Mouse (Mus musculus): ENCODE results near the gene Cnksr1. TPM values are rescaled to one million over a fixed set of nuclear protein-coding genes. Genes with fewer than 3 reads are reported as not detected.

The Cnksr1 gene
- polyA plus RNA-seq, 1 experiment from 2014 or later: 3.9 TPM

GRCm38 (mm10) chr4:134251241-134252130, 13.3 kb upstream of the Cnksr1 start:
- H3K4me3 ChIP-seq: peak overlapping the region; percentile 54
- WGBS: under 1% methylated on average over 91 of the region's 91 CpGs
- peak overlapping the region; percentile 74 for H3K9ac ChIP-seq
- H3K4me2 ChIP-seq: peak overlapping the region; percentile 95
- peaks cover 100% of the 10 kb centered on the region for H3K27me3 ChIP-seq
- H3K36me3 ChIP-seq: no peaks in the 10 kb centered on the region
- H3K9me3 ChIP-seq: no peaks in the 10 kb centered on the region
- peaks cover 62% of the 10 kb centered on the region for H3K4me1 ChIP-seq
- ATAC-seq (ENCODE audit: insufficient number of reproducible peaks, insufficient read depth, low FRiP score, low TSS enrichment, low read depth): no peak
- no peak overlapping the region for H3K27ac ChIP-seq

- Histone ChIP-seq H3K4me3 (peak overlapping the region; percentile 54), H3K4me1 (peaks cover 59% of the 10 kb centered on the region)
Measured at GRCm38 (mm10) chr4:134250930-134251240, 12.7 kb upstream of the Cnksr1 start.

GRCm38 (mm10) chr4:134250116-134250929, 12.1 kb upstream of the Cnksr1 start:
- Histone ChIP-seq H3K4me1 (peaks cover 60% of the 10 kb centered on the region), H3K9me3 (no peaks in the 10 kb centered on the region), H3K27me3 (peaks cover 93% of the 10 kb centered on the region), H3K9ac (peak overlapping the region; percentile 58), H3K27ac (0 out of 2 replicates have a peak overlapping the region, but pooled peaks have one; percentile 11), H3K36me3 (no peaks in the 10 kb centered on the region), H3K4me2 (peak overlapping the region; percentile 95), H3K4me3 (peak overlapping the region; percentile 54)
- 5% methylated on average over 27 of the region's 27 CpGs for WGBS
- no peak for ATAC-seq (ENCODE audit: insufficient number of reproducible peaks, insufficient read depth, low FRiP score, low TSS enrichment, low read depth)

More at GRCm38 (mm10) chr4:134250930-134251240, 12.7 kb upstream of the Cnksr1 start:
- 10% methylated on average over 10 of the region's 10 CpGs for WGBS
- peaks cover 98% of the 10 kb centered on the region for H3K27me3 ChIP-seq
- H3K27ac ChIP-seq: no peak overlapping the region
- no peaks in the 10 kb centered on the region for H3K9me3 ChIP-seq
- no peak for ATAC-seq (ENCODE audit: insufficient number of reproducible peaks, insufficient read depth, low FRiP score, low TSS enrichment, low read depth)
- H3K4me2 ChIP-seq: peak overlapping the region; percentile 95
- peak overlapping the region; percentile 74 for H3K9ac ChIP-seq
- no peaks in the 10 kb centered on the region for H3K36me3 ChIP-seq

GRCm38 (mm10) chr4:134249651-134250050, 11.5 kb upstream of the Cnksr1 start:
- H3K27ac ChIP-seq: no peak overlapping the region
- peak overlapping the region; percentile 58 for H3K9ac ChIP-seq
- H3K4me3 ChIP-seq: peak overlapping the region; percentile 54
- no peaks in the 10 kb centered on the region for H3K9me3 ChIP-seq
- WGBS: under 1% methylated on average over 30 of the region's 30 CpGs
- no peaks in the 10 kb centered on the region for H3K36me3 ChIP-seq
- ATAC-seq (ENCODE audit: insufficient number of reproducible peaks, insufficient read depth, low FRiP score, low TSS enrichment, low read depth): no peak
- H3K4me2 ChIP-seq: peak overlapping the region; percentile 95
- H3K4me1 ChIP-seq: peaks cover 63% of the 10 kb centered on the region
- H3K27me3 ChIP-seq: peaks cover 86% of the 10 kb centered on the region

GRCm38 (mm10) chr4:134246719-134247258, 8.6 kb upstream of the Cnksr1 start, which contains the start of gene Gm30191:
TSS of gene Gm30191 (plus strand) at chr4:134246935.
- Histone ChIP-seq H3K9me3 (no peaks in the 10 kb centered on the region), H3K27ac (no peak within 1 kb of the TSS; the same call in 1 of the 2 replicates), H3K27me3 (peaks cover 57% of the 10 kb centered on the region), H3K4me1 (peaks cover 47% of the 10 kb centered on the region), H3K4me3 (peak within 1 kb of the TSS; percentile 77), H3K4me2 (peak within 1 kb of the TSS; percentile 90), H3K9ac (peak within 1 kb of the TSS; percentile 61), H3K36me3 (peaks cover 6% of the 10 kb centered on the region; the same call in 1 of the 2 replicates)
- ATAC-seq (ENCODE audit: insufficient number of reproducible peaks, insufficient read depth, low FRiP score, low TSS enrichment, low read depth): no peak
- 69% methylated on average over 7 of the region's 7 CpGs for WGBS

GRCm38 (mm10) chr4:134246256-134246655, 8.1 kb upstream of the Cnksr1 start:
- H3K36me3 ChIP-seq: peaks cover 6% of the 10 kb centered on the region; the same call in 1 of the 2 replicates
- H3K9ac ChIP-seq: no peak overlapping the region
- H3K27me3 ChIP-seq: peaks cover 52% of the 10 kb centered on the region
- H3K4me2 ChIP-seq: 0 out of 2 replicates have a peak overlapping the region, but pooled peaks have one; percentile 90
- H3K4me3 ChIP-seq: no peak overlapping the region
- no peak overlapping the region for H3K27ac ChIP-seq
- peaks cover 42% of the 10 kb centered on the region for H3K4me1 ChIP-seq
- H3K9me3 ChIP-seq: no peaks in the 10 kb centered on the region
- no peak for ATAC-seq (ENCODE audit: insufficient number of reproducible peaks, insufficient read depth, low FRiP score, low TSS enrichment, low read depth)
- 41% methylated on average over 4 of the region's 4 CpGs for WGBS

- Histone ChIP-seq H3K4me3 (peak within 1 kb of the TSS; percentile 77), H3K4me1 (peaks cover 32% of the 10 kb centered on the region), H3K36me3 (peaks cover 6% of the 10 kb centered on the region; the same call in 1 of the 2 replicates), H3K9ac (peak within 1 kb of the TSS; percentile 89), H3K27me3 (peaks cover 42% of the 10 kb centered on the region), H3K9me3 (no peaks in the 10 kb centered on the region), H3K27ac (no peak within 1 kb of the TSS; the same call in 1 of the 2 replicates), H3K4me2 (peak within 1 kb of the TSS; percentile 90)
- ATAC-seq (ENCODE audit: insufficient number of reproducible peaks, insufficient read depth, low FRiP score, low TSS enrichment, low read depth): no peak
- 0% methylated on average over 60 of the region's 60 CpGs for WGBS
Measured at GRCm38 (mm10) chr4:134245148-134245843, 7.1 kb upstream of the Cnksr1 start, which contains the start of gene Zfp593. TSS of gene Zfp593 (minus strand) at chr4:134245592.

- Histone ChIP-seq H3K27me3 (peaks cover 30% of the 10 kb centered on the region), H3K27ac (no peak within 1 kb of the TSS), H3K9ac (peak within 1 kb of the TSS; percentile 89; the same call in 1 of the 2 replicates), H3K4me3 (peak within 1 kb of the TSS; percentile 77), H3K4me2 (peak within 1 kb of the TSS; percentile 90), H3K9me3 (no peaks in the 10 kb centered on the region), H3K36me3 (peaks cover 6% of the 10 kb centered on the region; the same call in 1 of the 2 replicates), H3K4me1 (peaks cover 23% of the 10 kb centered on the region)
- 88% methylated on average over 17 of the region's 17 CpGs for WGBS
- ATAC-seq (ENCODE audit: insufficient number of reproducible peaks, insufficient read depth, low FRiP score, low TSS enrichment, low read depth): no peak
Measured at GRCm38 (mm10) chr4:134243516-134244250, 5.5 kb upstream of the Cnksr1 start, which contains the start of gene E130218I03Rik. TSS of gene E130218I03Rik (plus strand) at chr4:134243662.

- Histone ChIP-seq H3K4me2 (peak overlapping the region; percentile 54), H3K4me3 (peak overlapping the region; percentile 36; the same call in 1 of the 2 replicates), H3K36me3 (peaks cover 3% of the 10 kb centered on the region; the same call in 1 of the 2 replicates), H3K27ac (no peak overlapping the region), H3K9ac (no peak overlapping the region), H3K27me3 (peaks cover 27% of the 10 kb centered on the region), H3K9me3 (no peaks in the 10 kb centered on the region), H3K4me1 (peaks cover 15% of the 10 kb centered on the region)
- no peak for ATAC-seq (ENCODE audit: insufficient number of reproducible peaks, insufficient read depth, low FRiP score, low TSS enrichment, low read depth)
- 10% methylated on average over 10 of the region's 10 CpGs for WGBS
Measured at GRCm38 (mm10) chr4:134238686-134239085, 487 bp upstream of the Cnksr1 start.

All from embryonic facial prominence, embryonic 13.5 days (tissue).